Mouse (Mus musculus) kidney, postnatal 14 days (tissue): ENCODE measurements around the gene Olfr49.

ENCODE experiments used
- DNase-seq: peaks from one replicate; pipeline ENCODE4 v3.0.0; 2022; ENCODE audit warnings: mixed read lengths

Olfr49 gene

DNA sequence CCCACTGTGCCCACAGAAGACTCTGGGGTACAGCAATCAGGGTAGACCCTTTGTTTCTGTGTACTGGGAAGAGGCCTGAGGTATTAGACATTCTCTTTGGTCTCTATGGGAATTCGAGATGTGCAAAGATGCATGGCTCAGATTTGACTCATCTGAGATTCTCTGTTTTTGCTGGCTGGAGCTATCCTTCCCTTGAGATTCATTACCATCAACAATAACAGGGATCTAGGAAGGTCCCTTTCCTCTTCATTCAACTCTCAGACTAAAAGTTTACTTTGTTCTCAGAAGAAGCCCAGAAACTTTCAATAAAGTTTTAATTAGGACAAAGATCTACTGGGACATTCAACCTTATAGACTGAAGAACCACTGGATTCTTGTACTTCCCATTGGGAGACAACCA lies at the start of gene Olfr49:
Olfr49 (minus strand) TSS at position 101 of the 400 bp plus-strand sequence.
- no peak for DNase-seq

- peak; percentile 46 for DNase-seq
These were observed 48.9 kb upstream of the Olfr49 start for GRCm38 (mm10) chr14:54333452-54334189.

- DNase-seq: no peak
These were observed 47.7 kb upstream of the Olfr49 start for GRCm38 (mm10) chr14:54332176-54333074.

GRCm38 (mm10) chr14:54331178-54331577 lies 46.4 kb upstream of the Olfr49 start:
- no peak for DNase-seq

GRCm38 (mm10) chr14:54329201-54329600 lies 44.5 kb upstream of the Olfr49 start:
- DNase-seq: no peak

GRCm38 (mm10) chr14:54328548-54328947 lies 43.8 kb upstream of the Olfr49 start:
- no peak for DNase-seq

DNA sequence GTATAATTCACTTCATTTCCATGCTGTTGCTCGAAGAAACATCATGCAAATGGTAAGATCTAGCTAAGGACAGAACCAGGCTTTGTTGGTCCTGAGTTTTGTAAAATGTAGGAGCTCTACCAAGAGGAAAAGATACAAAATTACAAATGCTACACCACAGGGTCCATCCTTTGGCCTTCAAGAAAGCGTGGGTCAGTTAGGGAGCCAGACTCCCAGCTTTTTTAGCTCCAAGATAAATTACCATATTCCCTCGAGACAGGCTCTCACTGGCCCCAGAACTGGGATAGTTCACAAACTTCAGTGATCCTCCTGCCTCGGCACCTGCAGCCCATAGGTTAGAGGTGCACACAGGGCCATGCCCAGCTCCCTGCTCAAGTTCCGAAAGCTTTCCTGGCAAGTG lies 39.7 kb upstream of the Olfr49 start:
- DNase-seq: no peak

DNA sequence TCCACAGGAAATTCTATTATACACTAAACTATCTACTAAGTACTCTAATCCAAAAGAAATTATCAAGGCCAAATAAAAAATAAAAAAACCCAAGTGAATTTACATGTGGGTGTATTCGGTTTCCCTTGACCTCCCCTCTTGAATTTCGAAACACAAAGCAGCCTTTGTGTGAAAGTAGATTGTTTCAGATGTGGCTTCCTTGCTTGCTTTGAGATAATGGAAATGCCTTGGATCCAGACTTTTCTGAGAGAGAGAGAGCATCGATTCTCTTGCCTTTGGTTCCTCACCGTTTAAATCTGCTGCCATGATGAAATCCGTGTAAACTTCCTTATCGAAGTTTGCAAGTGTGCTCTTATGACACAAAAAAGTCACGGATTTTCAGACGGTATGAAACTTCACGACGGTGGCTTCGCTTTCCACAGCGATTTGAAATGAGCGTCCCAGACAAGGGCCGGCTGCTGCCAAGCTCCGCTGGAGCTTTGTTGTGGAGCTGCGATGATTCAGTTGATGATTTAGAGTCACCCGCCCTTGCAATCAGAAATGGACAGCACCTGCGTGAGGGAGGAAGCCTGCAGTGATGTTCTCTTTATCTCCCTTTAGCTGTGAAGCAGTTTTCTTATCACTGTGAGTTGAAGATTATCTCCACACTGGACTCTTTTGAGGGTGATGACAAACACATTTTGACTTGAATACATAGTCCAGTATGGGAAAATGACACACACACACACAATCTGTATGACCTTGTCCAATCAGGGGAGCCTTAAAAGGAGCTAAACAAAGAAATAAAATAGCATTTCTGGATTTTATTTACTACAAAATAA lies 37.0 kb upstream of the Olfr49 start:
- DNase-seq: no peak

GRCm38 (mm10) chr14:54311763-54312162 lies 27.0 kb upstream of the Olfr49 start:
- DNase-seq: peak; percentile 14

DNA sequence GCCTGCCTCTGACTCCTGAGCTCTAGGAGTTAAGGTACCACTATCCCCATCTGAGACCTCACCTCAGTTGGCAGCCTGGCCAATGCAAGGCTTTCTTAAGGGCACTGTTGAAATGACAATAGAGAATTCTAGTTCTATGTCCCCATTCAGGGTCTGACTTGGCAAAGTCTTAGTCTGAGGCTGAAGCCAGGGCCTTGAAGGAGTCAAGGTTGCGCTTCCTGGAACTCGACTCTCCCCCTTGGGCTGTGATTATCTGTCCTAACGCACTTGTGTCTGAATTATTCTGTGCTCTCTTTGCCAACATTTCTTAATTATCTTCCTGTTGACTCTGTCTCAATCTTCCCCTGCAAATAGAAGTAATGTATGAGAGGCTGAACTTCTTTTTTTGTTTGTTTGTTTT lies 15.9 kb upstream of the Olfr49 start:
- DNase-seq: no peak

DNA sequence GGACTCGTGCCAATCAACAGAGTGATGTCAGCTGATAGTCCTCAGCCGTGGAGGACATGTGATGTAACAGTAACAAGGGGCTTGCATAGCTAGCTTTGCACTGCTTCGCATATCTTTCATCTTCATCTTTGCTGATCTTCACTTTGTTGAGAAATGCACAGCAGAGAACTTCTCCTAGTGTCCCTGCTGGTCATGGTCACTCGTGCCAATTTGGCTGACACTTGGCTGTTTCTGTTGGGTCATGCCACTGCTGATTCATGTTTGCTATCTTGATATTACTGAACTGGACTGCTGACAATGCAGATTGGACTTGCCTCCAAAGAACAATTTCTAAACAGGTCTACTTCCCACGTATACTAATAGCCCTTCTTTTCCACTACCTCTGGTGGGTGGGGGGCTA lies 15.4 kb upstream of the Olfr49 start:
- no peak for DNase-seq

DNA sequence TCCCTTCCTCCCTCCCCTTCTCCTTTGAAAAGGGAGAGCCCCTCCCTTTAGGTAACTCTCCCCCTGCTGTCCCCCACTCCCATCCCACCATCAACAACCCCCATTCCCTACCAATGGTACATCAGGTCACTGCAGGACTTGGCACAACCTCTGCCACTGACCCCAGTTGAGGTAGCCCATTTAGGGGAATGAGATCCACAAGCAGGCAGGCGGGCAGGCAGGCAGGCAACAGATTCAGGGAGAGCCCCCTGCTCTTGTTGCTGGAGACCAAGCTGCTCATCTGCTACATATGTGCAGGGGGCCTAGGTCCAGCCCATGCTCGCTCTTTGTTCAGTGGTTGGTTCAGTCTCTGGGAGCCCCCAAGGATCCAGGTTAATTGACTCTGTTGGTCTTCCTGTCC lies 8.3 kb downstream of the Olfr49 start:
- no peak for DNase-seq

DNA sequence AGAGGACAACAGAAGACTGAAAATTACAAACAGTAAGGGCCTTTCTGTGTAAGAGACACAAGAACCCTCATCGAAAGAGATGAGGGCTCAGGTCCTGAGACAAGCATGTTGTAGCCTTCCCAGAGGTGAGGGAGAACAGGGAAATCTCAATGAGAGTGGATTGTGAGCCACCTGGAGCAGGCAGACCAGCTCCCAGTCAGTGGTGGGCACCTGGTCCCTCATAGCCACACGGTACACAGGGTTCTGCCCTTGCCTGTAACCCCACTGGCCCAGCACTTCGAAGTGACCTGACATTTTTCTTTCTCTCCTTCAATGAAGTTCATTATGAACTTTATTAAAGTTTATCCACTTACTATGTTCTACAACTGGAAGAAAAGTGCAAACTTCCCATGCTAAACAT lies 12.0 kb downstream of the Olfr49 start:
- no peak for DNase-seq

DNA sequence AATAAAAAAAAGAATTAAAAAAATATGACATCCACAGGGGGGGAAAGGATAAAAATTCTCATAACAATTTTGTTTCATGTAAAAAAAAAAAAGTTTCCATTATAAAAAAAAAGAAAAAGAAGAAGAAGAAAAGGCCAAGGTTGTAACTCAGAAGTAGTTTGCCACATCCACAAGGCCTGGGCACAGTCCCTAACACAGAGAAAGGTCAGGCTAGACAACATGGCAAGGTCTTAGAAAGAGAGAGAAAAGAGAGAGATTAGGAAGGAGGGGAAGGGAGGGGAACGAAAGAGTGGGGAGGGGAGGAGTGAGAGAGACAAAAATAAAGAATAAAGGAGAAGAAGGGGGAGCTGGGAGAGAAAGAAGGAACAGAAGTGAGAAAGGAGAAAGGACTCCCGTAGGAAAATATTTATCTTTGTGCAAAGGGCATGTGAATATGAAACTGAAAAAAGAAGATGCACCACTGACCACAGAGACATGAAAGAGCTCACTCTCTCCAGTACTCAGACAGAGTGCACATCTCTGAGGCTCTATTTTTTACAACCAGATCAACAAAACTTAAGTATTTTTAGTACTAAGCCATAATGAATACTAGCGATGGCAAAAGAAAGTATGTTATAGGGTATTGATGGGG lies 12.6 kb downstream of the Olfr49 start:
- no peak for DNase-seq

- no peak for DNase-seq
These were observed 14.3 kb downstream of the Olfr49 start for GRCm38 (mm10) chr14:54270413-54270812.

DNA sequence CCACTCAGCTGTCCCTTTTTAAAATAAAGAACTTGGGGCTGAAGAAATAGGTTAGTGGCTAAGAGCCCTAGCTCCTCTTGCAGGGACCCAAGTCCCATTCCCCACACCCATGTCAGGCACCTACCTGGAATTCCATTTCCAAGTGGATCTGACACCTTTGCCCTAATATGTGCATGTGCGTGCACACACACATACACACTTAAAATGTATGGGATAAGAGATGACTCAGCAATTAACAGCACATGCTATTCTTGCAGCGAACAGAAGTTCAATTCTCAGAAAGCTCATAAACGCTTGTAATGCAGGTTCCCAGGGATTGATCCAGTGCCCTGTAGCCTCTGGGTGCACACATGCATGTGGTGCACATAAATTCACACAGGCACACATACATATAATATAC lies 15.2 kb downstream of the Olfr49 start:
- no peak for DNase-seq

DNA sequence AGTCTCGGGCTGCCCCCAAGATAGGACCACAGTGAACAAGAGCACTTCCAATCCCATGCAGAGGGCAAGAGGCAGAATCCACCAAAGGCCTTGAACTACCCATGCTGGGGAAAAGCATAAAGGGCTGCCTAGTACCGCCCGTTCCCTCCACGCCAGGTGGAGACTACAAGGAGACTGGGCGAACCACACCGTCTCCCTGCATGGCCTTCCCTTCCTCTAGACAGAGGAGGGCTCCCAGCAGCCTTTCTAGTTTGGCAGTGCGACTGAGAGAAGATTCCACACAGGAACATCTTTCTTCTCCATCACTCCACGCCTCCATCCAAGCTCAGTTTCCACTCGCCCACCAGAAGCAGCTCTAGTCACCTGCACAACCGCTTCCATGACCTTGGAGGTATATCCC lies 16.8 kb downstream of the Olfr49 start:
- DNase-seq: no peak

DNA sequence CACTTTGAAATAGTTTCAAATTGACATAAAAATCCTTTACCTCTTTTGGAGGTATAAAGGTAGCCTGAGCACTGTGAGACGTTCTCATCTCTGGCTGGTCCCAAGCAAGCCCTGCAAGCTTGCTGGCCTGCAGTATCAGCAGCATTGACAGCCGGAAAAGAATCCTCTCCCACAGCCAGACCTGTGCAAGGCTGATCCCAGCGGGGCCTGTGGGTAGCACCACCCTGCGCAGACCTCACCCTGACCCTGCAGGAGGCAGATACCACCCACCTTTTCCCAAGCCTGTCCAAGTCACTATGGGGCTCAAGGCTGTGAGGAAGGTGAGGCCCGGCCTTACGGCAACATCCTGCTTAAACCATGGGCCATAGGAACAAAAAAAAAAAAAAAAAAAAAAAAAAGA lies 18.8 kb downstream of the Olfr49 start:
- no peak for DNase-seq

DNA sequence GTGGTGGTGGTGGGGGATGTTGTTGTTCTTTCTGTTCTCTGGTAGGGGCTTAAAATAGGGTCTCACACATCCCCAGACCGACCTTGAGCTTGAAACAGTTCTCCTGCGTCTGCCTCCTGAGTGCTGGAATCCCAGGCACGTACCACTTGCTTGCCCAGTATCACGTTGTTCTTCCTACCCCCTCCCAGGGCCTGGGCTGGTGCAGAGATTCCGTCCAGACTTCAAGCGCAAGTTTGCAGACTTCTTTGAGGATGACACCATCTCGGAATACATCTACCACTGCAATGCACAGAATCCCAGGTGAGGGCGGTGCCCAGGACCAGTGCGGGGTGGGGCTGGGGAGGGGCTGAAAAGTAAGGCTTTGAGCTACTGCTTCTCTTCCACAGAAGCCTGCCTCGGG lies 19.6 kb downstream of the Olfr49 start:
- no peak for DNase-seq

DNA sequence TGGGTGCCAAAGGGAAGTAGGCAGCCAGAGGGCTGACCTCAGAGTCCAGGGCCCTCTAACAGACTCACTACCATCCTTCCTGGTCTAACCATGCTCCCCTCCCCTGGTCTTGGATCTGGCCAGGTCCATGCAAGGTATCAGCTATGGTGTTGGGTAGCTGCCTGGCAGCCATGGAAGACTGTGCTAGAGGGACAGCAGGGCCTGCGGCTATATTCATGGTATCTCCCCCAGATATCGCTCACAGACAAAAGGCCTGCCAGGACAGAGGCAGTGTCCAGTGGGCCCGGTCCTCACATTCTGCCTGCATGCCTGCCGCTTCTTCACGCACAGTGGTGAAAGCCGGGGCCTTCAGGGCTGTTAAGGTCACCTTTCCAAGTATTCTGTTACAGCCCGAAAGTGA lies 20.5 kb downstream of the Olfr49 start:
- no peak for DNase-seq

- DNase-seq: no peak
These were observed 21.6 kb downstream of the Olfr49 start for GRCm38 (mm10) chr14:54263099-54263498.

- no peak for DNase-seq
These were observed 22.1 kb downstream of the Olfr49 start for GRCm38 (mm10) chr14:54262622-54263021.

DNA sequence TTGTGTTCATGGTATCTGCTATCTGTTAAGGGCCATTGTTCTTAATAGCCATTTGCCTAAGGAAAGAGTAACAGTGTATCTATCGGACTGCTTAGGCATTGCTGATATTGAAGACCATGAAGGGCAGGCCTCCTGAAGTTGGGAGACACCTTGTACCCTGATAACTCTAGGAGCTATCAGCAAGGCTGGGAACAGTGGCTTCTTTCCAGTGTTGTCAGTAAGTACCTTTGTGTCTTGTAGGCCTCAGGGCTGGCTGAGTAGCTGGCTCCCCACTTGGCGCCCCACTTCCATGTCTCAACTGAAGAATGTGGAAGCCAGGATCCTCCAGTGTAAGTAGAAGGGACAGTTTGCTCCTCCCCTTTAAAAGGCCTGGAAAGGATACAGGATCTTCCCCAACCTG lies 23.4 kb downstream of the Olfr49 start:
- no peak for DNase-seq
